Mouse (Mus musculus): ENCODE results near the gene Set. TPM values are rescaled to one million over a fixed set of nuclear protein-coding genes. Genes with fewer than 3 reads are reported as not detected.

The Set gene
- polyA plus RNA-seq, 1 experiment, result 312 TPM

DNA sequence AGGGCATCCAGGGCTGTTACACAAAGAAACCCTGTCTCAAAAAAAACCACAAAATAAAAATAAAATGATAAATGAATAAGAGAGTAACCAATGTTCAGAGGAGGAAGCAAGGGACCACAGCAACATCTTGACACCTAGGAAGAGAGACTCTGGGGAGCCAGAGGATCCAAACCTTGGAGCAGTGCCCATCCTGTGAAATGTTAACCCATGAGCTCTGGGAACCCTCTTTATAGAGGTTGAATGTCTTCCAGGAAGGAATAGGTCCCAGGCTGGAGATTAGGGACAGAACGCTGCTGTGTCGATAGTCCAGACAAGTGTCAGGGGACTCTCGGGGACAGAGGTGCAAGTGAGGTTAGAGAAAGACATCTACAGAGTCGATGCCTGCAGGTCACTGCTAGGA is 63.1 kb downstream of the Set start:
- peaks cover 10% of the 10 kb centered on the region for H3K79me2 ChIP-seq (ENCODE audit: control insufficient read depth, insufficient read depth)
- no peaks in the 10 kb centered on the region for H3K79me3 ChIP-seq (ENCODE audit: low read depth)
- H3ac ChIP-seq (ENCODE audit: control insufficient read depth, insufficient read length, low read depth), result no peak overlapping the region
- H3K4me3 ChIP-seq (ENCODE audit: insufficient read depth, poor library complexity, severe bottlenecking), result no peak overlapping the region
- no peak for TF ChIP-seq USF1 (IDR thresholded peaks at IDR 0.05; ENCODE audit: low read depth)
- no peak for TF ChIP-seq CEBPB (IDR thresholded peaks at IDR 0.05; ENCODE audit: low read depth)
- no peak for TF ChIP-seq FOSL1 (IDR thresholded peaks at IDR 0.05; ENCODE audit: insufficient read depth, low read length, poor library complexity, severe bottlenecking)
- TF ChIP-seq MYOG (IDR thresholded peaks at IDR 0.05; ENCODE audit: control insufficient read depth, extremely low read depth, insufficient read length), result no peak
- no peak for TF ChIP-seq MAX (IDR thresholded peaks at IDR 0.05)
- TF ChIP-seq CTCF (IDR thresholded peaks at IDR 0.05; ENCODE audit: control insufficient read depth, insufficient read depth, insufficient read length), result no peak
- TF ChIP-seq MYOD1 (IDR thresholded peaks at IDR 0.05; ENCODE audit: control insufficient read depth, insufficient read length, low read depth), result no peak
- no peaks in the 10 kb centered on the region for H3K27me3 ChIP-seq (ENCODE audit: control insufficient read depth, insufficient read depth, insufficient read length)
- no peaks in the 10 kb centered on the region for H3K36me3 ChIP-seq (ENCODE audit: control insufficient read depth, insufficient read depth)

Other genes starting within 250 kb of the Set start
- gene Urm1, start 237.3 kb upstream of the Set start, polyA plus RNA-seq (2012; fragmentation: generic; extraction: Trizol), result 67.1 TPM
- 3.3 TPM for gene Cercam, start 188.2 kb upstream of the Set start, polyA plus RNA-seq (2012; fragmentation: generic; extraction: Trizol)
- gene Odf2, start 168.2 kb upstream of the Set start, polyA plus RNA-seq (2012; fragmentation: generic; extraction: Trizol), result 31.3 TPM
- gene Gle1, start 122.0 kb upstream of the Set start, polyA plus RNA-seq (2012; fragmentation: generic; extraction: Trizol), result 30.2 TPM
- gene Sptan1, start 91.8 kb upstream of the Set start, polyA plus RNA-seq (2012; fragmentation: generic; extraction: Trizol), result 93.4 TPM
- 16.4 TPM for gene Wdr34, start 8.5 kb upstream of the Set start, polyA plus RNA-seq (2012; fragmentation: generic; extraction: Trizol)
- gene Pkn3, start 20.3 kb downstream of the Set start, polyA plus RNA-seq (2012; fragmentation: generic; extraction: Trizol), result 5.5 TPM
- gene Zdhhc12, start 36.3 kb downstream of the Set start, polyA plus RNA-seq (2012; fragmentation: generic; extraction: Trizol), result 31.5 TPM
- gene Zer1, start 67.2 kb downstream of the Set start, polyA plus RNA-seq (2012; fragmentation: generic; extraction: Trizol), result 7.2 TPM
- 25.3 TPM for gene Tbc1d13, start 76.4 kb downstream of the Set start, polyA plus RNA-seq (2012; fragmentation: generic; extraction: Trizol)
- 16.1 TPM for gene Endog, start 114.1 kb downstream of the Set start, polyA plus RNA-seq (2012; fragmentation: generic; extraction: Trizol)
- gene Spout1, start 121.1 kb downstream of the Set start, polyA plus RNA-seq (2012; fragmentation: generic; extraction: Trizol), result 33.4 TPM
- 2.7 TPM for gene Kyat1, start 148.5 kb downstream of the Set start, polyA plus RNA-seq (2012; fragmentation: generic; extraction: Trizol)
- gene Lrrc8a, start 180.3 kb downstream of the Set start, polyA plus RNA-seq (2012; fragmentation: generic; extraction: Trizol), result 20.6 TPM
- 0.01 TPM for gene Gm28035, start 183.2 kb downstream of the Set start, polyA plus RNA-seq (2012; fragmentation: generic; extraction: Trizol)
- gene Phyhd1, start 208.8 kb downstream of the Set start, polyA plus RNA-seq (2012; fragmentation: generic; extraction: Trizol), result 1.4 TPM
- gene Gm28038, start 223.7 kb downstream of the Set start, polyA plus RNA-seq (2012; fragmentation: generic; extraction: Trizol), result 0.16 TPM
- gene Dolk, start 229.0 kb downstream of the Set start, polyA plus RNA-seq (2012; fragmentation: generic; extraction: Trizol), result 28.3 TPM
- 54.6 TPM for gene Nup188, start 229.0 kb downstream of the Set start, polyA plus RNA-seq (2012; fragmentation: generic; extraction: Trizol)